In the genomic region with DNA sequence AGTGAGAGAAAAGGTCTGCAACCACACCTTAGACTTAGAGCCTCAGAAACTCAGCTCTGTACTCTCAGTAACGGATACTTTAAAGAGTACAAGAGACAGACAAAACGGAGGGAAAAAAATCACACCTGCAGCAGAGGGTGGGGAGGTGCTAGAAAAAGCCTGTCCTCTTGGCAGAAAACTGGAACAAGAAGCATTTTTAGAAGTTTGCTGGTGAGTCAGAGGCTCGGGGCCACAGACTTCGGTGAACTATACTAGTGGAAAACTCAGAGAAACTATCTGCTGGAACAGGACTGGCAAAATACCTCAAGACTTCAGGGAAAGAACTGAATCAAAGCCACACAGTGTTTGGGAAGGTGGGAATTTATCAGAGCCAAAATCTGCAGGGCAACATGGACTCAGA, we compare ENCODE assay signal across 23 mouse cellular contexts.
"Had no signal": no experiment of that assay in that cellular context is flagged by ENCODE, and none has a peak within 500 bp of the region (broad histone marks: within the 10 kb centered on the region; RNA-seq: fewer than 3 reads in every experiment).

No protein-coding gene starts in this region.

- H3K27ac ChIP-seq: kidney, embryonic 15.5 days; limb, embryonic 12.5 days; limb, embryonic 15.5 days; liver, embryonic 14.5 days; macrophage; midbrain, embryonic 12.5 days; midbrain, embryonic 15.5 days; neural tube, embryonic 13.5 days; stomach, embryonic 15.5 days had no signal

- H3K4me1 ChIP-seq: kidney, embryonic 15.5 days; limb, embryonic 12.5 days; midbrain, embryonic 12.5 days; midbrain, embryonic 15.5 days; neural tube, embryonic 13.5 days; stomach, embryonic 15.5 days had no signal

- H3K9ac ChIP-seq: kidney, embryonic 15.5 days; limb, embryonic 12.5 days; limb, embryonic 15.5 days; liver, embryonic 14.5 days; liver, postnatal 0 days; lung, embryonic 14.5 days; midbrain, embryonic 12.5 days; midbrain, embryonic 15.5 days; neural tube, embryonic 13.5 days; stomach, embryonic 15.5 days had no signal

- H3K9me3 ChIP-seq: kidney, embryonic 15.5 days; limb, embryonic 12.5 days; limb, embryonic 15.5 days; midbrain, embryonic 12.5 days; midbrain, embryonic 15.5 days; neural tube, embryonic 13.5 days; stomach, embryonic 15.5 days had no signal

- H3K4me2 ChIP-seq: kidney, embryonic 15.5 days; limb, embryonic 12.5 days; limb, embryonic 15.5 days; liver, embryonic 11.5 days; lung, embryonic 14.5 days; midbrain, embryonic 12.5 days; midbrain, embryonic 15.5 days; neural tube, embryonic 13.5 days; stomach, embryonic 15.5 days had no signal

- H3K4me3 ChIP-seq: kidney, embryonic 15.5 days; limb, embryonic 12.5 days; limb, embryonic 15.5 days; midbrain, embryonic 12.5 days; midbrain, embryonic 15.5 days; neural tube, embryonic 13.5 days; stomach, embryonic 15.5 days had no signal

- H3K36me3 ChIP-seq: kidney, embryonic 15.5 days; limb, embryonic 12.5 days; limb, embryonic 15.5 days; midbrain, embryonic 12.5 days; midbrain, embryonic 15.5 days; neural tube, embryonic 13.5 days; stomach, embryonic 15.5 days had no signal

- H3K27me3 ChIP-seq: kidney, embryonic 15.5 days; limb, embryonic 12.5 days; limb, embryonic 15.5 days; midbrain, embryonic 12.5 days; midbrain, embryonic 15.5 days; neural tube, embryonic 13.5 days; stomach, embryonic 15.5 days had no signal

- DNase-seq: kidney, adult 8-10 months; kidney, postnatal 10 days; kidney, postnatal 36 days; left cerebral cortex, postnatal 4 days; liver, postnatal 0 days; lung, embryonic 14.5 days; retina, postnatal 1 day; right cerebral cortex, postnatal 4 days; spleen, adult 18-20 months; thymus, adult 2 months; thymus, postnatal 14 days; thymus, postnatal 4 days had no signal

- ATAC-seq: liver, postnatal 0 days; lung, postnatal 0 days; midbrain, embryonic 15.5 days had no signal
